Mouse (Mus musculus) left cerebral cortex, postnatal 10 days (tissue): ENCODE measurements at regions not wholly inside any gene's neighbourhood (a gene's known extent, or its start where the extent isn't known, plus 50 kb on each side); places are given as distances from the start of the nearest gene placed in this dataset.
"Not testable (repeated sequence)": the region's sequence is repeated elsewhere in the genome, so short reads cannot be mapped to it uniquely, and the experiment has no call there.

Experiments
- DNase-seq, 2 experiments: peaks; one replicate each; pipeline ENCODE4 v3.0.0; 2021 to 2022; ENCODE audit warnings: low spot score in 2 of 2, mixed read lengths in 1 of 2; ENCODE audit errors: extremely low spot score in 1 of 2
- intact Hi-C: fragments of 180-260 bp; cut with DNase I; formaldehyde crosslinking; loops from one replicate; pipeline ENCODE4 v1.15.1; 2025

DNA sequence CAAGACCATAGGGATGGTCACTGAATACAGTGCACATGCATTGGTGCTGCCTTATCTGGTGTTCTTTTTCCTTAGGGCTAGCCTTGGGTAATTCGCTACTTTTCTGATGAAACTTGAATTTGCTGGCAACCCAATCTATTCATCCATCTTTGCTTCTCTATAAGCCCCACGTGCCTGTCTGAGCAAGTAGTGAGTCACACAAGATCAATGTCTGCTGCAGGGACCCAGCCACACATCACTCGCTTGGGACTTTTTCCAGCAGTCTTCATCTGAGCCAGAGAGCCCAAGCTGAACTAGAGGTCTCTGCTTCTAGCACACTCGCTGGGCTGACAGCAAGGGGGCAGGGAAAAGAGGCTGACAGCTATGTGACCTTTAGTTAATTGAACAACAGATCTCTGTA, 464.3 kb upstream of the Nmur2 start:
- DNase-seq: no peak
- intact Hi-C loops: no loop called here

DNA sequence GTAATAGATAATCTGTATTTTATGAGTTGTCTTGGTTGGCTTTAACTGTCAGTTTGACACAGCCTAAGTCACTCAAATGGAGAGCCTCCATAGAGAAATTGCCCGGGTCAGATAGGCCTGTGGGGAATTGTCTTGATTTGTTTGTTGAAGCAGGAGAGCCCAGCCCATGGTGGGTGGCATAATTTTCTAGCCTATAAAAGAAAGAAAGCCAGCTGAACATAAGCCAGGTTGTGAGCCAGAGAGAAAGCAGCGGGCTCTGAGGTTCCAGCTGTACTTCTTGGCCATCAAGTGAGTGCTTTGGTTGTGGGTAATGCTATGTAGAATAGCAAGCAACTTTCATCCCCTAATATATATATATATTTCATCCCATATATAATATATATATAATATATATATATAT, 474.1 kb upstream of the Nmur2 start:
- intact Hi-C loops: no loop called here
- no peak for DNase-seq

DNA sequence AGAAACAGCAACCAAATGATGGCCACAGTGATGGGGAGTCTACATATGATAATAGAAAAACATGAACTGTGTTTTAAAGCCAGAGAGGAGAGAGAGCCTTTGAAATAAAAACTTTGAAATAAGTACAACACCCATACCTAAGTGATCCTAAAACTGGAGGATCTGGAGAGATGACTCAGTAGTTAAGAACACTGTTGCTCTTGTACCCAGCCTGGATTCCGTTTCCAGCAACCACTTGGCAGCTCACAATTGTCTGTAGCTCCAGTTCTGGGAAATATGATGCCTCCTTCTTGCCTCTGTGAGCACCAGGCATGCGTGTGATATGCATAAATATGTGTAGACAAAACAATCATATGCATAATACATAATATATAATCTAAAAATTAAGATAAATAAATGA, 477.7 kb upstream of the Nmur2 start:
- intact Hi-C loops: no loop called here
- DNase-seq: no peak

DNA sequence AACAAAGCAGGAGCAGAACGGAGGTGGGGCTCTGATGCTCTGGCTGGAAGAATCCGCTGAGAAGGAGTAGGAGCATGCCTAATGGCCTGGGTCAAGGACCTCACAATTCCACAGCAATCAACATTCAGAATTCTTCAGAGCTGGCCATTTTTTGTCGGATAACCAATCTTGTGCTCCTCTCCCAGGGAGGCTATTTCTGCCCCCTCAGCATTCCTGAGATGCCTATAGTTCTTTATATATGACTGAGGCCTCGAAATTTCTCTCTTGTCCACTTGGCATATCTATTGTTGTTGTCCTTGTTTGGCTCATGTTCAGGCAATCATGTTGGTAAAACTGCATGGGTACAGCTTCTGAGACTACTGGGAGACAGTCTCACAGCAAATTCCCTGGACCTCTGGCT, 460.5 kb upstream of the Gria1 start:
- intact Hi-C loops: no loop called here
- DNase-seq: no peak

DNA sequence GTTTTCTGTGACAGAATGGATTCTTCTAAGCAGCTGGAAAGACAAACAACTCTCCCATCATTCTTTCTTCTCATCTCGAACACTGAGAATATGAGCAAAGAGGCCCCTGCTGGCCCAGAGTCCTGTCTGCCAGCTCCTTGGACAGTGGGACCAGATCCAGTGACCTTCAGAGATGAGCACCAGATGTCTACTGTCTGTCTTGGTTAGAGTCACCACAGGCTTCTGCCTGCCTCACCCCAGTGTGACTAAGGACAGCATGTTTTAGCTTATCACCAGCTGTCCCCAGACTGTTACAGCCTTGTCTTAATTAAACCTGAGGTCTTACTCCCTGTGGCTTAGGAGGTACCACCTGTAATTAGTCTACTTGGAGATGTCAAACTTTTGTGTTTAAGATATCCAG, 454.9 kb upstream of the Gria1 start:
- DNase-seq: no peak
- intact Hi-C loops: no loop called here

DNA sequence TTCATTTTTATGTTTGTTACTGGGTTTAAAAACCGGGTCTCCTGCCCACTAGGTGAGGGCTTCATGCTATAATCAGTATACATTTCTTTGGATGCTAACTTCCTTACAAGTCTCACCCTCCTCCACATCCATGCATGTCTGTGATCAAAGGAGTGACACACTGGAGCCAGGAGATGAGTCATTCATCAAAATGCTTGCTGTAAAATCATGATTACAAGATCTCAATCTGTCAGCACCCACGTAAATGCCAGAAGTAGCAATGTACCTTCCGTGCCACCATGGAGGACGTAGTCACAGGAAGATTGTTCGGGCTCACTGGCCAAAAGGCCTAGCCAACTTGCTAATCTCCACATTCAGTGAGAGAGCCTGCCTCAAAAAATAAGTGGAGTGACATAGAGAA, 431.2 kb upstream of the Gria1 start:
- intact Hi-C loops: no loop called here
- DNase-seq: no peak

DNA sequence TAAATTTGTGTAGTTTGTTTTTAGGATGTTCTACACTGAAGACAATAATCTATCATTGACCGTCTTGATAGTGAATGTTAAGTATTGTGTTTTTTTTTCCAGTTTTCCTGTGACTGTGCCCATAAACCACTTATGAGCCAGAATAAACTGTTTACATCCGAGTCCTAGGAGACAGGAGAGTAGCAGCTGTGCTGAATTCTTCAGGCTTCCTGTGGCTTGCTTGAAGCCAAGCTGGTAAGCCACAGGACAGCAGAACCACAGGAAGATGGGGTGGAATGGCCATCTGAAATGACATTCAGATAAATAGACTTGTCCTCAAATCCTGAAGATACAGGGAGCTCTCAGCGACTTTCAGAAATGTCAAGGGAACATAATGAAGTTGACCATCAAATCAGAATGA, 428.1 kb upstream of the Gria1 start:
- intact Hi-C loops: no loop called here
- DNase-seq: no peak

DNA sequence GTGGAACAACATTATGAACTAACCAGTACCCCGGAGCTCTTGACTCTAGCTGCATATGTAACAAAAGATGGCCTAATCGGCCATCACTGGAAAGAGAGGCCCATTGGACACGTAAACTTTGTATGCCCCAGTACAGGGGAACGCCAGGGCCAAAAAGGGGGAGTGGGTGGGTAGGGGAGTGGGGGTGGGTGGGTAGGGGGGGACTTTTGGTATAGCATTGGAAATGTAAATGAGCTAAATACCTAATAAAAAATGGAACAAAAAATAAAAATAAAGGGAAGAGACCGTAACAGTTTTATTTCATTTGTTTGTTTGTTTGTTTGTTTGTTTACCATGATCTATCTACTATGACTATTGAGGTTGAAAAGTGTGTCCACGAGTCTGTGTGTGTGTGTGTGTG, 417.8 kb upstream of the Gria1 start:
- DNase-seq, intact Hi-C loops: not testable (repeated sequence)

DNA sequence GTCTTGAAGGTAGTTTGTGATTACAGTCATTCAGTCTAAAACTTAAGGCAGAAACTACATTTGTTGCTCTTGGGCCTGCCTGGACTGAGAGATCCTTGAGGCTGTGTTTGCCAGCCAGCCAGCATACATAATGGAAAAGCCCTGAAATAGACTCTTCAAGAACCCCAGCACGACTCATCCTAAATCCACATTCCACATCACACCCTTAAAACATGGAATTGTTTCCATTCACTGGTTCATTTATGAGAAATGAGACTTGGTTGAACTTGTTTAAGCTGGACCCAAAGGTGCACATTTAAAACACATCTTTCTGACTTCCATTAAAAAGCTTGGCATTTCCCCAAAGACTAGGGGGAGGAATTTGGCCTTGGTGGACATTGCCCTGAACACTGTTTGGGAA, 407.4 kb upstream of the Gria1 start:
- intact Hi-C loops: no loop called here
- DNase-seq: no peak

DNA sequence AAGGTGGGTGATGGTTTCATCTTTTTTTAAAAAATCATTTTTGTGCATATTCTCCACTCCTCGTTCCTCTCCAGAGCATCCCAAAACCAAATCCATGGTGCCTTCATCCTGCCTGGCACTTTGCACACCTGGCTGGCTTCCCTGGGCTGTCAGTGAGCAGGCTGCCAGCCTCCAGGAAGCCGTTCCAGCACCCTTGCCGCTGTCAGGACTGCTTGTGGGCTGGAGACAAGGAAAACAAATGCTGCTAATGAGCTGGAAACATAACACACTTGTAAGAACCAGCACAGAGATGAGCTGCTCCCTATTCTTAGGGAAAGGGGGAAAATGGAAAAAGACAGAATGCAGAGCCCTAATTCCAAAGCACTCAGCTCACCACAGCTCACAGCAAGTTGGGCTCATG, 383.5 kb upstream of the Gria1 start:
- peak; percentile 15 to 28 for DNase-seq
- intact Hi-C loops: no loop called here

DNA sequence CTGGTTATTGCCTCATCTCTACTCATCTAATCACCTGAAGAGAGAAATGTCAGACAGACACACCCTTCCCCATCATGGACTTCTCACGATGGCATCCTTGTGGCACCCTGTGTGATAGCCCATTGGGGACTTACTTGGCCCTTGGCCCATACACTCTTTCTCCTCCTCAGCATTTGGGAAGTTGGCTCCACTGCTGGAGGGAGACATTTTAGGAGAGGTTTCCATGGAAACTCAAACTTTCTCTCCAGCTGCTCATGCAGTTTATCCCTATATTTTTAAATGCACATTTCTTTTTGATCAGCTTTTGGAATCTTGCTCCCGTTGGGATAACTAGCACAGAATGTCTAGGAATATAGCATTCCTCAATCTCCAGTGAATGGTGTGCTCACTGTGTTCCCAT, 377.7 kb upstream of the Gria1 start:
- peak; percentile 31 to 36 for DNase-seq
- intact Hi-C loops: no loop called here

DNA sequence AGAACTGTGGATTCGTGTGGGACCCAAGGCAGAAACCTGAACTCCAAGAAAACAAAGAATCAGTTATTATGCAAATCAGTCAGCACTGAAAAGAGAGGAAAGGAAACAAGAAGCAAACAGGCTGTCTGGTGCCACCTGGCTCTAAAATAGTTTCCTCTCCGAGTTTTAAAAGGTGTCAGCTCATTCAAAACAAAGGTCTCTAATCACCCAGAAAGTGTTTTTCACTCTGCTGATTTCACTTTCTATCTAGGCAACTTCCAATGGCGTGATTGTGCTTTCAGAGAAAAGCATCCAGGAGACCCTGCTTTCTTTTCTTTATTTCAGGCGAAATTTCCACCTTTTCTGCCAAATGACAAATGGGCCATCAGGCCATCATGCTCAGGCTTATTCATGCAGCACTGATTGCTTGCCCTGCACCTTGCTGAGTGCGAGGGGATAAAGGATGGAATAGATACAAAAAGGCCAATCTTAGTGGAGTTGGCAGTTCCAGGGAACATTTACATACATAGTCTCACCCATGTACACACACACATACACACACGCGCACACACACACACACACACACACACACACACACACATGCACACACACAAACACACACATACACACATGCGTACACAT, 374.5 kb upstream of the Gria1 start:
- no peak for DNase-seq
- intact Hi-C loops: no loop called here

DNA sequence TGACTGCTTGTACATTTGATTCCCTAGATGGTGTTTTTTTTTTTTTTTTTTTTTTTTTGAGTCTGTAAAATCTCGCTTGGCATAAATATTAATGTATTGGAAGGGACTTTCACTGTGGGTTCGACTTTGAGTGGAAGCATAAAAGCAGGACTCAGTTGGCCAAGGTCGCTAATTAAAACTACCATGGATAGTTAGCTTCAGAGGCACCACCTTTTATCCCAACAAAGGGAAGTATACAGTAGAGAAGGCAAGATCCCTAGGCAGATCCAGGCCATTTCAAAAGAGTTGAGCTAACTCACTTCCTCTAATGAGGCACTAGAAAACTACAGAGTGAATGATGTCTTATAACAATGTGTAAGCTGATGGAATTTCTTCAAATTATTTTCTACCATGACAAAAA, 369.5 kb upstream of the Gria1 start:
- intact Hi-C loops: no loop called here
- DNase-seq: no peak
